Mouse (Mus musculus) fat pad, adult 2 months (tissue): ENCODE results near the gene Ndufs2.

Experiments
- DNase-seq: peaks from one replicate; pipeline ENCODE4 v3.0.0-alpha.2; 2011; ENCODE audit warnings: low read depth, low spot score; ENCODE audit errors: extremely low read depth

The Ndufs2 gene

DNA sequence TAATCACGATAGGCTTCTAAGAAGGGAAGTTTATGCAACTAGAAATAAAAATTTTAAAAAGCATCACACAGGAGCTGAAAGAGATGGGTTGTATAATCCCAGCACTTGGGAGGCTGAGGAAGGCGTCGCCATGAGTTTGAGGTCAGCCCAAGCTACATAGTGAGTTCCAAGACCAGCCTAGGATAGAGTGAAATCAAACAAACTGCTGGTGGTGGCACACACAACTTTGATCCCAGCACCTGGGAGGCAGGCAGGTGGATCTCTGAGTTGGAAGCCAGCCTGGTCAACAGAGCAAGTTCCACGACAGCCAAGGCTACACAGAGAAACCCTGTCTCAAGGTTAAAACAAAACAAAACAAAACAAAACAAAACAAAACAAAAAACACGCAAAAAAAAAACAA is 18.8 kb downstream of the Ndufs2 start:
- DNase-seq = no peak

DNA sequence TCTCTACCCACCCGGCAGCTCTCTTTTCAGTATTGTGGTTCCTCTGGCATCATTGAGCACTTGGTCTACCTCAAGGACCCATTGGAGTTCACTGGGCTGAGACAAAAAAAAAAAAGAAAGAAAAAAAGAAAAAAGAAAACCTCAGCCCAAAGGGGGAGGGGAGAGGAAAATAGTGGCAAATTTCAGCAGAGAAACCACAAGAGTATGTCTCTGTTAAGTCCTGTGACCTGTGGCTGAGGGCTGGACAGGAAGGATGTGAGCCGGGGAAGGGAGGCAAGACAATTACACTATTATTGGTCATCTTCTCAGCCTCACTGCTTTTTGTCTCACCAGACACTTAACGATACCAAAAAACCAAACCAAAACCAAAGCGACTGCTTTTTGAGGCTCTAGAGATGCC is 19.3 kb downstream of the Ndufs2 start:
- DNase-seq = no peak

DNA sequence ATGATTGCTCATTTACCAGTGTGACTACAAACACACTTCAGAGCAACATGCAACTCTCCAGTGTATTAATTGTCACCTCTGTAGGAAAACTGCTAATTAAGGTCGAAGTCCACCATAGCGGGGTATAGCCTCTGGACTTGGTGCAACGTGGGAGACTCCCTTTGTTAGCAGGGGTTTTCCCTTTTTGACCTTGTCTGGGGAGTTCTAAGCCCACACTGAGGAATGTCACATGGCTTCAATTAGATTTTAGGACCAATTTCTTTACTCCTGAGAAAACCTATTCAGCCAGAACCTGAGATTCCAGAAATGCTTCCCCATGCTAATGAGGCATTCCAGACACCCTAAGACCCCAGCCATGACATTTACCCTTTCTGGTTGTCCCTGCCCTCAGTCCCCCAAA is 21.0 kb downstream of the Ndufs2 start:
- no peak for DNase-seq

DNA sequence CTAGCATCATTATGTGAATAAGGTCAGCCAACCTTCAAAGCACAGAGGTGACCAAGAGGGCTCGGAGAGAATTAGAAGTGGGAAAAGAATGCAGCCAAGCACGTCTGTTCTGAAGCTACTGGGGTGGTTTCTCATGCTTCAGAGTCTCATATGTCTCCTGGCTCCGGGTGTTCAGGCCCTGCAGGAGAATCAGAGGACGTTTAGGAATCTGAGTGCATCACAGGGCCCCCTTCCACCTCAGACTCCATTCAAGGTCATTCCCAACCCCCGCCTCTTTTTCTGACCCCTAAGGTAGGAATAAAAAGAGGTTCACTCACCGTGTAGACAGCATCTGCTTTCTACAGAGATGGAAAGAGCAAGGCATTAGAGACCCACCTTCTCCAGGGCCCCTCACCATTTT is 21.4 kb downstream of the Ndufs2 start:
- DNase-seq = no peak

DNA sequence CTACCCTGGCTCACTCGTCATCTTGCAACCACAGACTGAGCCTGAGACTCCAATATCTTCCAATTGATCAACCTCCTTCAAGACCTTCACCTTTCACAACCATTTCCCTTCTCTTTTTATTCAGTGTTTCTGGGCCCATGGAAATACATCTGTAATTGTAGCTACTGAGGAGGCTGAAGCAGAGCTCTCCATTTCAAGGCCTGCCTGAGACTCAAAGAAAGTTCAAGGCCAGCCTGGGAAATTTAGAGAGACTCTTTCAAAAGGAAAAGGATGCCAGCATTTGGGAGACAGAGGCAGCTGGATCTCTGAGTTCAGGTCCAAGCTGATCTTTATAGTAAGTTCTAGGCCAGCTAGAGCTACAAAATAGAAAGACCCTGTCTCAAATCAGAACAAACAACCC is 23.3 kb downstream of the Ndufs2 start:
- DNase-seq = no peak

DNA sequence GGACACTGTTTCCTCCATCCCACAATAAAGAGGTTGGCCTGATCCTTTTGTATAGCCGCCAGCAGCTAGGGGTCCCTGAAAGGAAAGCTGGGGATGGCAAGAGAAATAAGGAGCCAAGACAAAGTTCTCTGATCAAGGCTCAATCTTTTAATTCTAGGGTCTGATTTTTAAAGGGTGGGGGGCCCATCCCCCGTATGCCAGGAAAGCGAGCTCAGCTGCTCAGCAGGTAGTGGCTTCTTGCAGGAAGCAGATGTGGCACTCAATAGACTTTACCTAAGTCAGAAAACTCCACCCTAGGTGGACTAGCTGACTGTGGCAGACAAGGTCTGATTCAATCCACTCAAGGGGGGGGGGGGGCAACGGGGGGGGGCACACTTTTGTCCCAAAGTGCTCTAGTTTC is 24.4 kb downstream of the Ndufs2 start:
- no peak for DNase-seq

DNA sequence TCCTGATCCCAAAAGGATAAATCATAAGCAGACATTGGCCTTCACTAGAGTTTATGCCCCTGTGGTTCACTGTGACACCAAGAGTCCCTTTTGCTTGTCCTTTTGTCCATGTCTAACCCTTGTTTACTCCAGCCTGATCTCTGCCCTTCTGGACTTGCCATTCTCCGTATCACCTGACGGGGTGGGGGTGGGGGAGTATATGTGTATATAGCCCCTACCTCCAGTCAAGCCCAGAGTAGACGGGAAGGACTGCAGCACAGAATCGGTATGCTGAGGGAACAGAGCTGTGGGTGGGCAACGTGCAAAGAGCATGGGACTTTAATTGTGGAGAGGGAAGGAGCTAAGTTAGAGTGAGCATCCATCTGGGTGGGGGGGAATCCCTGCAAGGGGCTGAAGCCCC is 26.3 kb downstream of the Ndufs2 start, which contains the start of gene Apoa2:
Apoa2 (plus strand) TSS at position 198 of the 400 bp plus-strand sequence.
- DNase-seq = no peak

DNA sequence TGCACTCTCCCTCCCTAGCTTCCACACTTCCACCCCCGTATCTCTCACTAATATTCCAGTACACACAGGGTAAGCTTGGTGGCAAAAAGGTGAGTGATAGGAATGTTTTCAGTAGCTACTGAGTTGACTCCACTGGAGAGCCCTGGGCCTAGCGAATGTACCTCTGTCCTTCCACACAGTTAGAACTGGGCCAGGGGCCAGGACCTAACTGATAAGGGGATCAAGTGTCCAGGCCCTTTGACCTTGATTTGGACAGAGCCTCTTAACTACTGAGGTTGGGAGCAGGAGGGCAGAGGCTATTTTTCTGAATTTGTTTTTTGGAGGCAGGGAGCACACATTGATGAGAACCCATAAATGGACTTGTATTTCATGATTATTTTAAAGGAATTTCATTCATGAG is 27.4 kb downstream of the Ndufs2 start:
- no peak for DNase-seq

DNA sequence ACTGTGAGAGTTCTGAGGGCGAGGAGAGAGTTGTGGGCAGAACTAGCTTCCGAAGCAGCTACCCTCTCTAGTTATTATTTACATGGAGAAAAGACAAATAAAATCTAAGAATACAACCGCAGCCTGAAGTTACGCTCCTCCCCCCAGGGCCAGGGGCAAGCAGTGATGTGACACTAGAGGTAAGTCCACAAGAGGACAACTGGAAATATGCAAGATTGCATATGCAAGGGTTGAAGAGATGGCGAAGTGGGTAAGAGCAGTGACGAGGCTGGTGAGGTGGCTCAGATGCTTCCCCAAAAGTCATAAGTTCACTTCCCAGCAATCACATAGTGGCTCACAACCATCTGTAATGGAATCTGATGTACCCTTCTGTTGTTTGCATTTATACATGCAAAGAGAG is 28.0 kb downstream of the Ndufs2 start:
- DNase-seq = no peak

DNA sequence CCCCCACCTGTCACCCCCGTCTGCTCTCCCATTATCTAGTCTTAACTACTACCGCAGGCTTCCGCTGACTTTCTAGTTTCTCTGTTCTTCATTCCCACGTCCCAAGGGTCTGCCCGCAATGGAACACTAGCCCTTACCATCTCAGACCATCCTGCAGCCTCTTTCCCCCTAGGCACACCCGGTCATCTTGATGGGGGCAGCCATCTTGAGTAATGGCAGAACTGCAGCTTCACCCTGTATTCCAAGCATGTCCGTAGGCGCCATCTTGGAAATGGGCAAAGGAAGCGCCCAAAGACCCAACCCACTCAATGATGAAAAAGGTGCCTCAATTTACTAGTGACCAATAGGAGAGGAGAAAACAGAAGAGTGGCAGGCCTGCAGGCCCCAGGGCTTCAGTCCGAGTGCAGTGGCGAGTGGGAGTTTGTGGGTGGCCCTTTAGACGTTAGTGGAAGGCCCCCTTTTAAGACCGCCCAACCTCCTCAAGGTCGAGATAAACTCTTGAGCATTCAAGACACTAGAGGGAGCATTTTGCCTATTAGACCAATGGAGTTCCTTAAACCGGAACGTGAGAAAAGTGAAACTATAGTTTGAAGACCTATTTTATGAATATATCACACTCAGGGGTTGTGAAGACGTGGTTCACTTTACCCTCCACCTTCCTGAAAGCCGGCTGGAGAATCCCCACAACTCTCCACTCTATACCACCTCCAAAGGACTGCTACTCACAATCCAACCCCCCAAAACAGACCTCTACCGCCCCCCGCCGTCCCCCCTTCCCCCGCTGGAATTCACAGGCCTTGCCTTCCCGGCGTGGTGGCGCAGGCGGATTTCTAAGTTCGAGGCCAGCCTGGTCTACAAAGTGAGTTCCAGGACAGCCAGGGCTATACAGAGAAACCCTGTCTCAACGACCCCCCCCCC is 28.7 kb downstream of the Ndufs2 start, which contains the start of gene Tomm40l:
Tomm40l (minus strand) TSS at position 277 of the 918 bp plus-strand sequence.
- DNase-seq = peak; percentile 99

DNA sequence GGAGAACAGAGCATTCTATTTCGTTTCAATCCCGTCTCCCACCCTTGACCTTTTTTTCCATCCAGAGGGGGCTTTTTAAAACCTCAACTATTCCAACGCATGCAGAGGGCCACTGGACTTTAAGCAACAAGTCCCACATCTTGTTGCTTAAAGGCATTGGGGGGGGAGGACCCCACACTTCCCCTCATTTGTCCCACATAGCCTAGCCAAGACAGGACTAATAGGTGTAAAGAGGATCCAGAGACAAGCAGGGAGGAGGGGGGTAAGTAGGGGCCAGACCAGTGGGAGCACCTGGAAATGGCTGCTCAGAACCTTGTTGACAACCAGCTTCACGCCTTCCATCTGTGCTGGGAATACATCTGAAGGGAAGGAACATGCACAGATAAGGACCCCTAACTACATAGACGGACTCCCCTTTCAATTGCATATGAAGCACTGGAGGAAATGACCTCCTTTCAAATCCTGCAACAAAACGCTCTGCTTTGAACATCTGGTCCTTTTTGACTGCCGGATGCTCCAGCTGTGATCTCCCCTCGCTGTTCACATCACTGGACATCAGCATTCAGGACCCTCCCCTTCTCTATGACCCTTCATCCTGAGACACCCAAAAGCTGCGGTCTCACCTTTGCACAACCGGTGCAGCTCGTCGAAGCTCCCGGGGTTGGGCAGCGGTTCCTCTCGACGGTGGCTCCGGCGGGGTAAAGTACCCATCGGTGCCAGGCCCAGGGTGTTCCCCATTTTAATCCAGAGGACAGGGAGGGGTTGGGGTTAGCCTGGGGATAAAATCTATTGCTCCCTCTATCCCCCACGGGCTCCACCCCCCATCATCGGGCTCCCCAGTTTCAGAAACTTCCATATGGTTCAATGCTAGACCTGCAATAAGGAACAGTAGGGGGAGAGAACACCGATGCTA is 29.7 kb downstream of the Ndufs2 start:
- DNase-seq = no peak

DNA sequence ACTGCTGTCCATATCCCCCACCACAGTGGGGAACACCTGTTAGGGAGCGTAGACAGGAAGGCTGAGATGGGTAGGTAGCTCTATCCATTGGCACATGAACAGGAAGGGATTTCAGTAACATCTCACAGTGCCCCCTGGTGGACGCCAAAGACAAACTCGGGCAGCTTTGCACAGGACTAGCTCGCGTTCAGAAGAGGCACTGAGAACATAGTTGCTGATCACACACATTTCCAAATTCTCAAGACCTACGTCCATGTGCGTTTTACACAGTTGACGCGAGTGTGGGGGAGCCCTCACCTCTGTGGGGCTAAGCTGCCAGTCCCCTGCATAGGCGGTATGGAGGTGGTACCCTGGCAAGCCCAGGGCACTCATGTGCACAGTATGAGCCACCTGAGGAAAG is 30.3 kb downstream of the Ndufs2 start:
- DNase-seq = no peak

DNA sequence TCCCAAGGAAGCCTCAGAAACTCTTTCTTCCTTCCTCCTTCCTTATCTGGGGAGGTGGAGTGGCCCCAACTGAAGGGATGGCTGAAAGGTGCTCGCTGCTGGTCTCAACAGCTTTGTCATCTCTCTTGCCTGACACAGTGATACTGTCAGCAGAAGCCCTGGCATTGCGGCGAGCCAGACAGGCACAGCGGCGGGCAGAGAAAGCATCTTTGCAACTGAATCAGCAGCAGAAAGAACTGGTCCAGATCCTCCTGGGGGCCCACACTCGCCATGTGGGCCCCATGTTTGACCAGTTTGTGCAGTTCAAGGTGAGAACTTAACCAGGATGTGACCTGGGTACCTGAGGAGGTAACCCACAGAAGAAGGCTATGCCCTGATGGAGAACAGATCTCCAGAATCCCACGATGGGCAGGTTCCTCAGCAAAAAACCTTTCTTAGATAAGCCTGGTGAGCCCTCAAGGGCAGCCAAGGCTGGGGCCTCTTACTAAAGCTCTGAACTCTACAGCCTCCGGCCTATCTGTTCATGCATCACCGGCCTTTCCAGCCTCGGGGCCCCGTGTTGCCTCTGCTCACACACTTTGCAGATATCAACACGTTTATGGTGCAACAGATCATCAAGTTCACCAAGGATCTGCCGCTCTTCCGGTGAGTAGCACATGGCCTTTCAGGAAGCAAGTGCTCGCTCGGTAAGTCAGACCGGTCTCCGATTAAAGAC is 34.8 kb downstream of the Ndufs2 start:
- no peak for DNase-seq

DNA sequence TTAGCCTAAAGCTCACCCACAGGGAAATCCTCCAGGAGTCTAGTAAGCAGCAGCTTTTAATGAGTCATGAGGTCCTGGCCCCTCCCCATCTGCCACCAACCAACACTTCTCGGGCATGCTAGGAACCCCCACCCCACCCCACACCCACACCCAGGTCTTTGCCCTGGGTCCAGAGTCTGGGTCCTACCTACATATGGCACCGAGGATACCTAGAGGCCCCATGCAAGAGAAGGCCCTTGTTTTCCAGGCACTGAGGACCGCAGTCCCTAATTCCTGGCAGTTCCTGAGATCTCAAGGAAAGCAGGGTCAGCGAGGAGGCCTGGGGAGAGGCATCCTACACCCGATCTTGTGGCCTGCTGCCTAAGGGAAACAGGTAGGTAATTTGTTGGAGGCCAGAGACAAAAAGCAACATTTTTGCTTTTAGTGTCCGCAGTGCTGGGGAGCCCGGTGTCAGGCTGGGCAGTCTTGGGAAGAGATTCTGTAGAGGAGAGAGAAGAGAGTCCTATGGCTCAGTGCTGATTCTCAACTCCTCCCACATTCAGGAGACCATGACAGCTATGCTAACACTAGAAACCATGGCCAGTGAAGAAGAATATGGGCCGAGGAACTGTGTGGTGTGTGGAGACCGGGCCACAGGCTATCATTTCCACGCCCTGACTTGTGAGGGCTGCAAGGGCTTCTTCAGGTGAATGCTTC is 37.2 kb downstream of the Ndufs2 start, which contains the start of gene Nr1i3:
Nr1i3 (plus strand) TSS at position 170 of the 696 bp plus-strand sequence.
- DNase-seq = no peak

DNA sequence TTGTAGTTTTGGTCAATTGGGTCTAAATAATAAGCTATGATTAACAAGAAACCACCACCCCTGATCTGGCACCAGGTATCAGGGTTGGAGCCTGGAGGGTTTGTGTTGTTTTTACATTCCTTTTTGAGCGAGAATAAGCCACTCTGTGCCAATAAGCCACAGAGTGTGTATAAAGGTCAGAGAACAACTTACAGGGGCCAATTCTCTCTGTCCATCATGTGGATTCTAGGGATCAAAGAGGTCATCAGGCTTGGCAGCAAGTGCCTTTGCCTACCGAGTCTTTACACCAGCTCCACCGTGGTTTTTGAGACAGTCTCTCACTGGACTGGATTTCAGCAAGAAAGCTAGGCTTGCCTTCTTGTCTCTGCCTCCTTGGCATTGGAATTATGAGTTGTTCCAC is 38.3 kb downstream of the Ndufs2 start:
- DNase-seq = no peak

DNA sequence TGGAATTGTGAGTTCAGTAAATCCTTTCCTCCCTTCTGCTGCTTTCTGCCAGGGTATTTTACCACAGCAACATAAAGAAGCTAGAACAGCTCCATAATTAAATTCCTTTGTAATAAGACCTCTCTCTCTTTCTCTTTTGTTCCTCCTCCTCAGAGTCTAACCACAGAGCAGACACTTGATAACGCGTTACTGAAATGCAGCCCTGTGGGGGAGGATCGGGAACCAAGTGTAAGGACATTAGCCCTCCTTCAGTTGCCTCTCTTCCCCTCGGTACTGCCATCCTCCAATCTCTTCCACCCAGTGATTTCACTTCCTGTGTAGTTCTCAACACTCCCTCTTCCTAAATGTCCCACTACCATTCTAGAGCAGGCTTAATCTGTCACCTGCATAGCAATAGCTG is 41.8 kb downstream of the Ndufs2 start:
- no peak for DNase-seq

DNA sequence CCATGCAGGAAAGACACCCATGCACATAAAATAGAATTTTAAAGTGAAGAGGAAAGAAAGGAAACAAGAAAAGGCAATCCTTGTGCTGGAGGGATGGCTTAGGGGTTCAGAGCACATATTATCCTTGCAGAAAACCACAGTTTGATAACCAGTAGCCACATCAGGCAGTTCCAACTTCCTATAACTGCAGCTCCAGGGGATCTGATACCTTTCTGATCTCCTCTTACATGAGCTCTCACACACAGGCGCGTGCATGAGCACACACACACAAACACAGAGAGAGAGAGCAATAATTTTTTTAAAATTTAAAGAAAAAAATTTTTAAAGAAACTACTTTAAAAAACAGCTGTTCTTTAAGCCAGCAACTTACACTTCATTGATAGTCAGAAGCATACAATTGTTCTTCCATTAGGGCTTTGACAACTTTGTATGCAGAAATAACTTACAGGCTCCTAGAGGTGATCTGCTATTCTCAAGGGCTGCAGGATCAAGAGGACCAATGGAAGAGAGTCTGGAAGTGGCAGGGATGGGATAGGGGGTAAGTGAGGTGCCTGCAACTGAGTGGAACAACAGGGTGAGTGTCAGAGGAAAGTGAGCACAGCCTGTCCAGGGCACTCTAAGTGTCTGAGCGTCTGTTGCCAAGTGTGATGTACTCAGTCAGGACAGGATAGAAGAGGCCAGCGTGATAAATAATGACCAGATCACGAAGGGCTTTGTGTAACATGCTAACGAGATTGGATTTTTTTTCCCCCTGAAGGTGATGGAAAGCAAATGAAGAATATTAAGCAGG is 45.3 kb downstream of the Ndufs2 start:
- DNase-seq = no peak

DNA sequence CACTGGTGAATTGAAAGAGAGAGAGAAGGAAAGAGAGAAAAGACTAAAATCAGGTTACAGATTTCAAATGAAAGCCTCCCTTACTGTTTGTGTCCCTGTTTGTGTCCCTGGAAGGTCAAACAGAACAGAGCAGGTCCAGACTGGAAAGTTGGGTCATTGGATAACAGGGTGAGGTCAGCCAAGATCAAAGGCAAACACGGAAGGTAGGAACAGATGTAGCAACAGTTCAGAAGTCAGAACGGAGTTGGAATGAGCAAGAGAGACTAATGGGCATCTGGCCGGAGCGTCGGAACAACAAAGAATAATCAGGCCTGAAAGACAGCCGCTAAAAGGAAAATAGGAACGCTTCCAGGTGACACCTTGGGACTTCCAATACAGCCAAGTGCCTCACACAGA is 46.9 kb downstream of the Ndufs2 start:
- no peak for DNase-seq

DNA sequence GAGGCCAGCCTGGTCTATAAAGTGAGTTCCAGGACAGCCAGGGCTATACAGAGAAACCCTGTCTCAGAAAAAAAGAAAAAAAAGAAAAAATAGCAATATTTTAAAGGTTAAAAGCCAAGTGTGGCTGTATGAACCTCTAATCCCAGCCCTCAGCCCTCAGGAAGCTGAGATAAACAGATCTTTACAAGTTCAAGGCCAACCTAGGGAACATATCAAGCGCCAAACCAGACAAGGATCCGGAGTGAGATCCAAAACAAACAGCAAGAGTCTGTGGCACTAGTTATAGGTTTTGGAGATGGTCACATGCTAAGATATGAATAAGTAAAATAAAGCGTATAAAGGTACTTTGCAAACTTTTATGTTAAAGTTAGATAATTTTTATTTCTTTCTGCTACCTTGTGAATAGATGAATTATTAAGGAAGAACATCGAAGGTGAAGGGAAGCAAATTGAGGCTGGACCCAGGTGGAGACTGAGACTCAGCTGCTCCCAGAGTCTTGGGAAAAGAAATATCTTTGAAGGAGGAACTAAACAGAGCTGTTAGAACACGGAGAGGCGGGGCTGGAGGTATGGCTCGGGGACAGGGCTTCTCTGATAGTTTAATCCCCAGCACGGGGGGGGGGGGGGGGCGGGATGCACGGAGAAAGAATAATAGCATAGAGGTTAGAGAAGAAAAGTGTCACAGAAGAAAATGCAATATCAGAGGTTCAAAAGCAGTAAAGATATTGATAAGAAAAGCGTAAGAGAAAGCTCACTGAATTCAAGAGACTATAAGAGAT is 47.5 kb downstream of the Ndufs2 start:
- no peak for DNase-seq
